Mouse (Mus musculus) small intestine, adult 2 months (tissue): ENCODE measurements around the gene Lmod2.

Source experiments
- CTCF ChIP-seq: fragments of 200-500 bp; IDR thresholded peaks from 2 replicates; pipeline ENCODE4 v1.5.1; 2012; ENCODE audit warnings: low read depth, mild to moderate bottlenecking, control low read depth, inconsistent platforms, low read length, moderate library complexity, mixed read lengths; ENCODE audit not compliant: insufficient replicate concordance, insufficient read length; ENCODE audit errors: extremely low read depth
- POLR2A ChIP-seq: fragments of 200-500 bp; IDR thresholded peaks from 2 replicates; pipeline ENCODE4 v1.6.1; 2012; ENCODE audit warnings: low read depth, mild to moderate bottlenecking, control low read depth, inconsistent platforms, low read length, moderate library complexity

DNA sequence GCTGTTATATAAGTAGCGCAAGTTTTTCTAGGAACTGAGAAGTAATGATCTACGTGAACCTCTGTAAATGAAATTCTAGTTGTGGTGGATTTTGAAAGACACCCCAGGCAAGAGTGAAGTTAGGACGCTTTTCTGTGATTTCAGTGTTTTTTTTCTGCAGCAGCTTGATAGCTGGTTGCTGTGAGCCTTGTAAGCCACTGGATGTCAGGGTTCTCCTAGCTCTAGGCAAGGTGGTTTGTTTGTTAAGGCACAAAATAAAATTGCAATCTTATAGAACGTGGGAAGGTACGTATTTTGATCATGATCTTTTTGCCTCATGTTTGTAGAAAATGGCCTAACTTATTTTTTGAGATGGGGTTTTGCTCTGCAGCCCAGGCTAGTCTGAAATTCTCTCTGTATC is 28.6 kb upstream of the Lmod2 start:
- TF ChIP-seq CTCF (no peak), POLR2A (no peak)
